Mouse (Mus musculus): ENCODE results near the gene Scarb1.

GRCm38 (mm10) chr5:125360981-125361510 is 20.2 kb upstream of the Scarb1 start:
- no peak for TF ChIP-seq EP300 (IDR thresholded peaks at IDR 0.05; ENCODE audit: insufficient read depth, low read depth, low read length)
- no peak for TF ChIP-seq CTCF (IDR thresholded peaks at IDR 0.05; ENCODE audit: low read depth, low read length)
- TF ChIP-seq POLR2A (IDR thresholded peaks at IDR 0.05; ENCODE audit: insufficient read depth, low read length), result no peak
